Mouse (Mus musculus) heart, embryonic 10.5 days (tissue): Measurements from ENCODE around the gene Fbrsl1. TPM values are rescaled to one million over a fixed set of nuclear protein-coding genes. Genes with fewer than 3 reads are reported as not detected.

ENCODE experiments used
- DNase-seq: peaks from one replicate; pipeline ENCODE4 v3.0.0-alpha.2; 2017; ENCODE audit warnings: low spot score
- H3K27ac ChIP-seq: fragments of 300-500 bp; sonication (generic); 2 replicates; pipeline ENCODE4 v1.5.1; 2016; ENCODE audit warnings: mild to moderate bottlenecking
- H3K27me3 ChIP-seq: fragments of 300-500 bp; sonication (generic); 2 replicates; pipeline ENCODE4 v1.6.1; 2016; ENCODE audit warnings: mild to moderate bottlenecking; ENCODE audit not compliant: poor library complexity, insufficient read depth, severe bottlenecking
- H3K36me3 ChIP-seq: fragments of 300-500 bp; sonication (generic); 2 replicates; pipeline ENCODE4 v1.6.1; 2016; ENCODE audit warnings: mild to moderate bottlenecking, moderate library complexity
- H3K4me1 ChIP-seq: fragments of 300-500 bp; sonication (generic); 2 replicates; pipeline ENCODE4 v1.6.1; 2016; ENCODE audit warnings: mild to moderate bottlenecking
- H3K4me3 ChIP-seq: fragments of 300-500 bp; sonication (generic); 2 replicates; pipeline ENCODE4 v1.5.1; 2016; ENCODE audit warnings: mild to moderate bottlenecking, moderate library complexity
- H3K9me3 ChIP-seq: fragments of 300-500 bp; sonication (generic); 2 replicates; pipeline ENCODE4 v1.6.1; 2016; ENCODE audit warnings: mild to moderate bottlenecking, moderate library complexity
- WGBS: fragments of 180-500 bp; shearing (Covaris S2); methylation state at CpG from one replicate; pipeline ENCODE4 v1.1.7; 2016; 5-methylcytosine and 5-hydroxymethylcytosine counted together
- polyA plus RNA-seq: library from polyadenylated mRNA; unstranded; fragments of >200 nt; fragmentation: Nextera tagmentation; extraction: Ambion mirVana; gene quantifications from 2 replicates; pipeline ENCODE4 v1.2.1, GENCODE M21; 2016

The Fbrsl1 gene
- polyA plus RNA-seq, 1 experiment from 2014 or later = 11.1 TPM

DNA sequence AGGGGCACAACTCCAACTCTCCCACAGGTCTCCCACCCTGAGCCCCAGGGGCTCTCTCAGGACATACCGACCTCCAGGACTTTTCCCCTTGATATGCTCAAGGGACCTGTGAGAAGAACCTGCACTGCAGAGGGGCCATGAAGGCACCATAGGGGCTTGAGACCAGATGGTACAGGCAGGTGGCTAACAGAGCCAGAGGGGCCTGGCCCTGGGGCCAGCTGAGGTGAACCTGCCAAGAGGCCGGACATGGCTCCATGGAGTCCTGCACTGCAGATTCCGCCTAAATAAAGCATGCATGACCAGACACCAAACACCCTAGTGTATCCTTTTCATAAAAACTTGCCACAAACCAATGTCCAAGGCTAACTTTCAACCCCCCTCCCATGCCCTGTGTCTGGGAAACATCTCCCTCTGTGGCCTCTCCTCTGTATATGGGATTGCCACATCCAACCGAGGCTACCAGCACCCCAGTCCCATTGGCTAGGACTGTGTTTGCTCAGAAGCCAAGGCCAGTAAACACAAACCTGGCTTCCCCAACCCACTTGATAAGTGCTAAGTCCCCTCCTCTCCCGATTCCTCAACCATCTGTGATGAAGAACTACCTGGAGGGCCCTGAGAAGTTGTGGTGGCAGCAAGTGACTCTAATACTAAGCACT is 53.2 kb downstream of the Fbrsl1 start:
- no peaks in the 10 kb centered on the region for H3K27me3 ChIP-seq
- no peak overlapping the region for H3K4me3 ChIP-seq
- no peak for DNase-seq
- peaks cover 4% of the 10 kb centered on the region; the same call in 1 of the 2 replicates for H3K36me3 ChIP-seq
- H3K9me3 ChIP-seq = no peaks in the 10 kb centered on the region
- no peaks in the 10 kb centered on the region; the same call in 1 of the 2 replicates for H3K4me1 ChIP-seq
- 79% methylated on average over 5 of the region's 5 CpGs for WGBS
- H3K27ac ChIP-seq = no peak overlapping the region

DNA sequence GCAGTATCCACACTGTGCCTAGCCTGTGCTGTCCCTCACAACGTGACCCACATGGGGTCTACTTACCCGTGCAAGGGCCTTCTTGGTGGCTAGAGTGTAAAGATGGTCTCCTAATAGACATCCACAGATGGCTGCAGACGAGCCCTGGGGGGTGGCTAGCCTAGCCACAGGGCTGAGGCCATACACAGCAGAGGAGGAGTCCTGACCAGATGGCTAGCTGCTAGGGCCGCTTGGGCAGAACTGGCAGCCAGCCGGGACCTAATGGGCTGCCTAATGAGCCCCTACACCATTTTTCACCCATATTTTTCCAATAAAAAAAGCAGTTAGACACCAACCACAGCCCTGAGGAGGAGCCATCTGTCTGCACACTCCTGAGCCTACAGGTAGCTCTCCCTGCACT is 55.6 kb downstream of the Fbrsl1 start:
- H3K36me3 ChIP-seq = peaks cover 2% of the 10 kb centered on the region; the same call in 1 of the 2 replicates
- no peak overlapping the region for H3K4me3 ChIP-seq
- 75% methylated on average over 5 of the region's 5 CpGs for WGBS
- H3K9me3 ChIP-seq = no peaks in the 10 kb centered on the region
- H3K27ac ChIP-seq = no peak overlapping the region
- no peaks in the 10 kb centered on the region for H3K27me3 ChIP-seq
- H3K4me1 ChIP-seq = peaks cover 6% of the 10 kb centered on the region; the same call in 1 of the 2 replicates
- no peak for DNase-seq

DNA sequence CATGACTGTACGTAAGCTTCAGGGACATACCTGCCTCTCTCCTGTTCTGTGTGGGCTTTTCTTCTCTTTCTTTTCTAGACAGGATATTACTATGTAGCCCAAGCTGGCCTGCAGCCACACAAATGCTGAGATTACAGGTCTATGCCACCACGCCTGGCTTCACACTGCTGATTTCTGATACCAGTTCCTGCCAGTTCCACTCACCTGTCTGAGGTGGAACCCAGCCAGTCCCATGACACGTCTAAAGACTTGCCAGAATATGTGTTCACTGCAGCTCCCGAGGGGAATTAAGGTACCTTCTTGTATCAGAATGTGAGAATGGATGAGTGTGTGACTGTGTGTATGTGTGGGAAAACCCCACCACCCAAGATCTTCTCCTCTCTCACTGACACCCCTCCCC is 57.7 kb downstream of the Fbrsl1 start:
- no peak overlapping the region for H3K27ac ChIP-seq
- H3K36me3 ChIP-seq = no peaks in the 10 kb centered on the region
- H3K27me3 ChIP-seq = peaks cover 14% of the 10 kb centered on the region
- no peak overlapping the region for H3K4me3 ChIP-seq
- no peaks in the 10 kb centered on the region for H3K9me3 ChIP-seq
- peaks cover 25% of the 10 kb centered on the region for H3K4me1 ChIP-seq
- DNase-seq = no peak
- 88% methylated on average over 4 of the region's 4 CpGs for WGBS

DNA sequence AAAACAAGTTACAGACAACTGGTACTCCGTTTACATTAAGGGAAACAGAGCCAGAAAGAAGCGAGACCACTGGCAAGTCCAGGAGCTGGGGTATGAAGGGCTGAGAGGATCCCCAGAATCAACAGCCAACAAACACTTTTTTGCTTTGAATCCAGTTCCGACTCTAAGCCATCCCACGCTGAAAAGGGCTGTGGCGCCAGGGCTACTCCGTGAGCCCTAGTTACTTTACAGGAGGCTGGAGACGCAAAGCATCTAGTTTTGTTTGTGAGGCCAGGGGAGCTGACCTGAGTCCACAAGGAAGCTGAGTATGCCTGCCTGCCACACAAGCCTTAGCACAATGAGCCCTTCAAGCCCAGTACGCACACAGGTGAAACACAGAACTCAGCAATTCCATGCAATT is 61.0 kb downstream of the Fbrsl1 start:
- WGBS = 22% methylated on average over 8 of the region's 8 CpGs
- DNase-seq = no peak
- peak overlapping the region; percentile 82 for H3K27ac ChIP-seq
- no peaks in the 10 kb centered on the region for H3K9me3 ChIP-seq
- H3K27me3 ChIP-seq = peaks cover 25% of the 10 kb centered on the region
- H3K4me1 ChIP-seq = peaks cover 39% of the 10 kb centered on the region
- no peaks in the 10 kb centered on the region for H3K36me3 ChIP-seq
- peak overlapping the region; percentile 73 for H3K4me3 ChIP-seq

DNA sequence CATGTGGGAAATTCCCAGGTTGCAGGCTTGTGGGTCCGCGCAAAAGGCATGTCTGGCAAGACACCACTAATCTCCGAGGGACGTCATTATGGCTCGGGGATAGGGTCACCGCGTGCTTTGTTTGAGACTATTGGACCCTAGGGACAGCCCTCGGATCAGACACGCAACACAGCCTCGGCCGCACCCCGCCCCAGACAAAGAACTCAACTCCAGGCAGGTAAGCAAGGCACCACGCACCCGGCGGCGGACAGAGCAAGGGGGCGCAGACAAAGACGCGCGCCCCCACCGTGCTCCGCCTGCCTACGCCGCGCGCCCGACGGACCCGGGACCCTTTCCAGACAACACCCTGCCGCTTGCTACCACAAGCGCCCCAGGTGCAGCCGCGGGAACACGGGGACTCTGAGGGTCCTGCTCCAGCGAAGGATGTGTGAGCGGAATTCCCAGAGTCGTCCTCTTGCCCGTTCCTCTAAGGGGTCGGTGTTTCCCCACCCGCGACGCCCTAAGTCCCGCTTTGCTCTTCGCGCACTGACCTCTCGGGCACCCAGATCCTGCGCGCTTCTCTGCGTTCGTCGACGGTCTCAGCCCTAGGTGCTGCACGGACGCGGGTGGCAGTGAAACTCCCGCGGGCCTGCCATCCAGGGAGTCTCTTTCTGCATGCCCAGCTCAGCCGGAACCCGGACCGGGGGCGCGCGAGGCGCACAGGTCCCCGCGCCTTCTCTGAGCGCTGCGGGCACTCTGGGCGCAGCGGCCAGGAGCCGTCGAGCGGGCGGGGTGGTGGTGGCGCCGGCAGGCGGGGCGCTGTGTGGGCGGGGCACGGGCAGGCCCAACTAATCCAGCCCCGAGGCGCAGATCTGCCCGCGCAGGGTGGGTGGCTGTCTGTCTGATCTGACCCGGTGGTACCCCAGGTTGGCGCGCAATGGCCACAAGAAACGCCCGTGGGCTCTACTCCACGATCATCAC is 61.7 kb downstream of the Fbrsl1 start:
- Histone ChIP-seq H3K4me1 (peaks cover 39% of the 10 kb centered on the region), H3K27ac (peak overlapping the region; percentile 82), H3K27me3 (peaks cover 25% of the 10 kb centered on the region), H3K4me3 (peak overlapping the region; percentile 73), H3K9me3 (no peaks in the 10 kb centered on the region), H3K36me3 (no peaks in the 10 kb centered on the region)
- WGBS = 2% methylated on average over 90 of the region's 90 CpGs
- no peak for DNase-seq

DNA sequence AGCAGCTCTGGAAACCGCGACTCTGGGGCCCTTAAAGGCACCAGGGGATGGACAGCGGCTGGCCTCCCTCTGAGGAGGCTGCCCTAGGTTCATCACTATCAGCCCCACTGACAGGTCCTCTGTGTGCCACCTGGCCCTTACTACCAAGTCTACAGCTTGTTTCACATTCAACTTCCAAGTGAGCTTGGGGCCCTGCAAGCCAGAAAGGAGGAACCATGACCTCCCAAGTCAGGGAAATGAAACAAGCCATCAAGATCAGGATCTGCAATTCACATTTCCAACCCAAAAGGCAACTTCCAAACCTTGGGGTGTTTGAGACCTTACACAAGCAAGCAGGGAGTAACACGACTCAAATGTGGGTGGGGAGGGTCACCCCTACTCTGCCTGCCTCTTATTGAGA is 63.0 kb downstream of the Fbrsl1 start:
- peak overlapping the region; percentile 73; the same call in 1 of the 2 replicates for H3K4me3 ChIP-seq
- WGBS = 38% methylated on average over 4 of the region's 4 CpGs
- H3K27ac ChIP-seq = no peak overlapping the region
- H3K4me1 ChIP-seq = peaks cover 39% of the 10 kb centered on the region
- peaks cover 6% of the 10 kb centered on the region for H3K36me3 ChIP-seq
- H3K9me3 ChIP-seq = no peaks in the 10 kb centered on the region
- H3K27me3 ChIP-seq = peaks cover 25% of the 10 kb centered on the region
- DNase-seq = no peak

DNA sequence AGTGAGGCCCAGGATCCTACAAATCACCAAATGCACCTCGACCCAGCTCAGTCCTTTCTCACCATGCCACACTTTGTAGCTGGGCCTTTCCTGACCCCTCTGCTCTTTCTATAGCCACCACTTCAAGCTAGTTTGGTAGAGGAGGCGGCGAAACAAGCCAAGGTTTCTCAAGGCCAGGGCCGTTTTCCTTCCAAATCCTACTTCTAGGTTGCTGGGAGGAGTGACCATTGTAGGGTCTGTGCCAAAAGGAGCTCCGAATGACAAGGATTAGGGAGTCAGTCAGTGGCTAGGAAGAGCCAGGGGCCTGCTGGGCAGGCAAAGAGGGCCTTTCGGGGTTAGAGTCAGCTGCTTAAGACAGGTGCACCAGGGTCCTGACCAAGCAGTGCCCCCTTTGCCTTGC is 63.8 kb downstream of the Fbrsl1 start:
- Histone ChIP-seq H3K27ac (no peak overlapping the region), H3K4me1 (peaks cover 34% of the 10 kb centered on the region), H3K4me3 (no peak overlapping the region), H3K36me3 (peaks cover 6% of the 10 kb centered on the region), H3K9me3 (no peaks in the 10 kb centered on the region), H3K27me3 (peaks cover 25% of the 10 kb centered on the region)
- no peak for DNase-seq
- WGBS = 78% methylated on average over 6 of the region's 6 CpGs

DNA sequence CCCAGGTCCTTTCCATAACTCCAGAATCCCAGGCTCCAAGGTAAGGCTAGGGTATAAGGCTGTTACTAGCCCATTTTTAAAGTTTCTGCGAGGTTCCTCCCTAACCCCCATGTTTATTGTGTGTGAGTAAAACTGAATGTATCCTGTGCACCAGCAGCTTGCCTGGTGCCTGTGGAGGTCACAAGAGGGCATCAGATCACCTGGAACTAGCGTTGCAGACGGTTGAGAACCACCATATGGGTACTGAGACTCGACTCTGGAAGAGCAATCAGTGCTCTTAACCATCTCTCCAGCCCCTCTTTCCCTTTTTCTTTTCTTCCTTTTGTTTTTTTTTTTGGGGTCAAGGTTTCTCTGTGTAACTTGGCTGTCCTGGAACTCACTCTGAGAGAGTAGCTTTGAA is 68.5 kb downstream of the Fbrsl1 start:
- 85% methylated on average over 4 of the region's 4 CpGs for WGBS
- Histone ChIP-seq H3K4me1 (peaks cover 32% of the 10 kb centered on the region), H3K36me3 (peaks cover 52% of the 10 kb centered on the region), H3K9me3 (no peaks in the 10 kb centered on the region), H3K4me3 (no peak overlapping the region), H3K27me3 (0 out of 2 replicates have a peak, but pooled peaks cover 7% of the 10 kb centered on the region), H3K27ac (no peak overlapping the region)
- DNase-seq = no peak

DNA sequence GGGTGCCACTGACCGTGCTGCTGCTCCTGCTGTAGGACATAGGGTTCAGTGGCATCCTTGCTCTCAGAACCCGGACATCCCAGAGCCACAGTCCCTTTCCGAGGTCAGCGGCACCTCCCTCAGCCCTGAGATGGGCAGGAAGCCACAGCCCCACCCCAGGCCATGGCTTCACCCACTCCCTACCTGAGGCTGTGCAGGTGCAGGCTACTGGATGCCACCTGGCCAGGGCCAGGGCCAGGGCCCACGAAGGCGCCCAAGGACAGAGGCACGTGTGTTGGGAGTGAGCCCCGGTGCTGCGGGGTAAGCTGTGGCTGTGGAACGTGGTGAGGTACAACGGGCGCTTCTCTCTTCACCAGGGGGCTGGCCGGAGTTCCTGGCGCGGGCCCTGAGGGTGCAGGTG is 69.2 kb downstream of the Fbrsl1 start:
- no peak for DNase-seq
- Histone ChIP-seq H3K27ac (no peak overlapping the region), H3K4me1 (peaks cover 26% of the 10 kb centered on the region), H3K36me3 (peaks cover 57% of the 10 kb centered on the region), H3K4me3 (no peak overlapping the region; the same call in 1 of the 2 replicates), H3K27me3 (0 out of 2 replicates have a peak, but pooled peaks cover 4% of the 10 kb centered on the region), H3K9me3 (no peaks in the 10 kb centered on the region)
- WGBS = 85% methylated on average over 15 of the region's 15 CpGs

DNA sequence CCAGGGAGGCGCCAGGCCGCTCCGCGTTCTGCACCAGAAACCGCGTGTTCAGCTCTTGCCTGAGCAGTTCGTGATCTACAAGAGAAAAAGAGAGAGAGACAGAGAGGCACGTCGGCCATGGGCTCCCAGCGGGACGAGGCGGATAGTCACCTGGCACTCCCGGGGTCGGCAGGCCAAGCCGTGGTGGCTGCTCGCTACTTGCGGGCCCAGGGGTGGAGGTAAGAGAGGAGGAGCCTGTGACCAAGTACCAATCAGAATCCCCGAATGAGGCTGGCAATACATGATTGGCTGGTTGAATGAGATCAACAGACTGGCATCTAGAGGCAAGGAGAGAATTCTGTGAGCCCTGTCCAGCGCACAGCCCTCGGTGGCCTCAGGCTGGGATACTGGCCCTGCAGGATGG is 70.1 kb downstream of the Fbrsl1 start:
- peaks cover 66% of the 10 kb centered on the region for H3K36me3 ChIP-seq
- peak overlapping the region; percentile 28; the same call in 1 of the 2 replicates for H3K4me3 ChIP-seq
- peaks cover 26% of the 10 kb centered on the region for H3K4me1 ChIP-seq
- 0 out of 2 replicates have a peak, but pooled peaks cover 4% of the 10 kb centered on the region for H3K27me3 ChIP-seq
- 0 out of 2 replicates have a peak overlapping the region, but pooled peaks have one; percentile 26 for H3K27ac ChIP-seq
- peak; percentile 84 for DNase-seq
- WGBS = 22% methylated on average over 20 of the region's 20 CpGs
- H3K9me3 ChIP-seq = no peaks in the 10 kb centered on the region

DNA sequence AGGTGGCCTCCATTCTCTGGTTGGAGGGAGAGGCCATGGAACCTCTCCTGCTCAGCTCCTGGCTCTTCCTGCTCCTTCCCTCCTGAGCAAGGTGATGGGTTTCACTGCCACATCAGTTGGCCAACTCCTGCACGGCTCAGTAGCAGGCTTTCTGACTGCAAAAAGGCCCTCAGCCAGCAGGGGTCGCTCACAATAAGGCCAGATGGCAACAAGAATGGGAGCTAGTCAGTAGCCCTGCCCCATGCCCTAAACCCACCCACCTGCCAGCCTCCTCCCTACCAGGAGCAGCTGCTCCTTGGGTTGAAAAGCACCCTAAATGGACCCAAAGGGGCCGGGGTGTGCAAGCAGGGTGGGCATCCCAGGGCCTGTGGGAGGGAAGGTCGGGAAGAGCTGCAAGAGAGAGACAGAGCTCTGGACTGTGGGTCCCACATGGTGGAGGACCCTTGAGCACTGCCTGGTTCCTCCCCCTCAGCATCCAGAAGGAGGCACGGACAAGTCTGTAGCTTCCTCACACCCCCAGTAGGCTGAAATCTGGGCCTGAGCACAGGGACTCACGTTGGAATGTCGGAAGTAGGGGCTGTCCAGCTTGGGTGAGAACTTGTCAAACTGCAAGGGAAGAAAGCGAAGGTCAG is 71.4 kb downstream of the Fbrsl1 start:
- H3K9me3 ChIP-seq = no peaks in the 10 kb centered on the region
- no peak overlapping the region for H3K27ac ChIP-seq
- H3K4me3 ChIP-seq = no peak overlapping the region
- peaks cover 71% of the 10 kb centered on the region for H3K36me3 ChIP-seq
- DNase-seq = no peak
- WGBS = 64% methylated on average over 8 of the region's 8 CpGs
- peaks cover 26% of the 10 kb centered on the region for H3K4me1 ChIP-seq
- H3K27me3 ChIP-seq = 0 out of 2 replicates have a peak, but pooled peaks cover 4% of the 10 kb centered on the region

DNA sequence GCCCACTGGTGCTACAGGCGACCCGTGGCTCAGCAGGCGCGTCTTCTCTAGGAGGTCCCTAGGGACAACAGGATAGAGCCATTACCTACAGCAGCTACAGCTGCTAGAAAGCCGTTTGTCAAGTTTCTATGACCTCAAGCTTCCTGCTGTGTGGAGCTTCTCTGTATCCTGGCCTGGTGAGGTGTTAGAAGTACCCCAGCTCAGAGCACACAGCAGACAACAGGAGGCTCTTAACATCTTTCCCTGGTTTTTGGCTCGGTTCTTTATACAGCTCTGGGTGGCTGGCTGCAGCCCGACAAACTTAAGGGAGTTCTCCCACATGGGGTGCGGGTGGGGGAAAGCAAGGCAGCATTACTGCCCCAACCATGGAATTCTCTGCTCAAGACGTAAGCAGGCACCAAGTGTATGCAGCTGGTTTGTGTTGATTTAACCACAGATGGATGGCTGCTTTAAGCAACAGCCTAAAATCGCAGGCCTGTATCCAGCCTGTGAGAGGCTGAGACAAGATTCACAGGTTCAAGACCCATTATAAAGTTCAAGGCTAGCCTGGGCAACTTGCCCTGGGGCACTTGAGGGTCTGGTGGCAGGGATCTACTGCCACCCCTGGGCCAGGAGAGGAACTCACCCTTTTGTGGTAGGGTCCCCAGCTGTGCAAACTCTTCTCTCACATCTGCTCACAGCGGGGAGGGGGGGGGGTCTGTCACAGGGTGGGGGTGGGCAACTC is 84.3 kb downstream of the Fbrsl1 start:
- peaks cover 22% of the 10 kb centered on the region for H3K27me3 ChIP-seq
- DNase-seq = no peak
- H3K27ac ChIP-seq = peak overlapping the region; percentile 85
- H3K9me3 ChIP-seq = no peaks in the 10 kb centered on the region
- peaks cover 14% of the 10 kb centered on the region for H3K4me1 ChIP-seq
- peaks cover 26% of the 10 kb centered on the region for H3K36me3 ChIP-seq
- H3K4me3 ChIP-seq = peak overlapping the region; percentile 66
- WGBS = 32% methylated on average over 11 of the region's 11 CpGs
